Mouse (Mus musculus): Measurements from ENCODE around the gene Coq4. TPM values are rescaled to one million over a fixed set of nuclear protein-coding genes. Genes with fewer than 3 reads are reported as not detected.
A peak's percentile ranks its signal among the peaks of the same experiment; 100 is the strongest.

Gene Coq4
- polyA plus RNA-seq (2014; fragmentation: Nextera tagmentation; extraction: Ambion mirVana) = 32.1 and 35.3 TPM in 2 replicates

- H3K27ac ChIP-seq (ENCODE audit: low read depth, low read length) = no peak within 1 kb of the TSS
- H3K4me3 ChIP-seq (ENCODE audit: low read depth, low read length) = peak within 1 kb of the TSS; percentile 53
- peak within 1 kb of the TSS; percentile 66 for H3K4me2 ChIP-seq
- H3K9ac ChIP-seq (ENCODE audit: low read length) = peak within 1 kb of the TSS; percentile 73
- 1% methylated on average over 31 of the region's 31 CpGs for WGBS
- H3K9me3 ChIP-seq (ENCODE audit: control insufficient read depth, low read length) = no peaks in the 10 kb centered on the region
- H3K4me1 ChIP-seq (ENCODE audit: control insufficient read depth, insufficient read depth, low read length) = peaks cover 11% of the 10 kb centered on the region
- H3K36me3 ChIP-seq (ENCODE audit: control insufficient read depth, insufficient read depth, low read length) = peaks cover 19% of the 10 kb centered on the region
- ATAC-seq (ENCODE audit: low FRiP score) (peak; percentile 88), DNase-seq (ENCODE audit: low spot score, missing footprints) (peak; percentile 99)
- H3K27me3 ChIP-seq (ENCODE audit: control insufficient read depth, insufficient read depth, low read length) = no peaks in the 10 kb centered on the region
Measured at GRCm38 (mm10) chr2:29787104-29787917, at the start of gene Coq4. Gene Coq4, plus strand, starts transcription at chr2:29787493.

GRCm38 (mm10) chr2:29738799-29739198 is 48.5 kb upstream of the Coq4 start:
- no peaks in the 10 kb centered on the region for H3K27me3 ChIP-seq (ENCODE audit: control insufficient read depth, insufficient read depth, low read length)
- DNase-seq (ENCODE audit: low spot score, missing footprints) = no peak

GRCm38 (mm10) chr2:29739368-29739767 is 47.9 kb upstream of the Coq4 start:
- no peak overlapping the region for H3K9ac ChIP-seq (ENCODE audit: low read length)
- H3K36me3 ChIP-seq (ENCODE audit: control insufficient read depth, insufficient read depth, low read length) = peaks cover 15% of the 10 kb centered on the region
- no peak overlapping the region for H3K27ac ChIP-seq (ENCODE audit: low read depth, low read length)
- no peaks in the 10 kb centered on the region for H3K9me3 ChIP-seq (ENCODE audit: control insufficient read depth, low read length)
- no peak for DNase-seq (ENCODE audit: low spot score, missing footprints)
- no peaks in the 10 kb centered on the region for H3K4me1 ChIP-seq (ENCODE audit: control insufficient read depth, insufficient read depth, low read length)
- 75% methylated on average over 5 of the region's 5 CpGs for WGBS
- no peak overlapping the region for H3K4me3 ChIP-seq (ENCODE audit: low read depth, low read length)
- no peak overlapping the region for H3K4me2 ChIP-seq
- no peak for ATAC-seq (ENCODE audit: low FRiP score)
- no peaks in the 10 kb centered on the region for H3K27me3 ChIP-seq (ENCODE audit: control insufficient read depth, insufficient read depth, low read length)

More at GRCm38 (mm10) chr2:29738799-29739198, 48.5 kb upstream of the Coq4 start:
- no peak overlapping the region for H3K9ac ChIP-seq (ENCODE audit: low read length)
- no peaks in the 10 kb centered on the region for H3K9me3 ChIP-seq (ENCODE audit: control insufficient read depth, low read length)
- peaks cover 18% of the 10 kb centered on the region for H3K36me3 ChIP-seq (ENCODE audit: control insufficient read depth, insufficient read depth, low read length)
- 67% methylated on average over 4 of the region's 4 CpGs for WGBS
- H3K4me3 ChIP-seq (ENCODE audit: low read depth, low read length) = no peak overlapping the region
- no peak for ATAC-seq (ENCODE audit: low FRiP score)
- no peak overlapping the region for H3K27ac ChIP-seq (ENCODE audit: low read depth, low read length)
- no peak overlapping the region for H3K4me2 ChIP-seq
- no peaks in the 10 kb centered on the region for H3K4me1 ChIP-seq (ENCODE audit: control insufficient read depth, insufficient read depth, low read length)

GRCm38 (mm10) chr2:29741207-29741606 is 46.1 kb upstream of the Coq4 start:
- ATAC-seq (ENCODE audit: low FRiP score) (no peak), DNase-seq (ENCODE audit: low spot score, missing footprints) (no peak)
- H3K4me1 ChIP-seq (ENCODE audit: control insufficient read depth, insufficient read depth, low read length) = no peaks in the 10 kb centered on the region
- no peak overlapping the region for H3K4me2 ChIP-seq
- 92% methylated on average over 6 of the region's 6 CpGs for WGBS
- H3K9me3 ChIP-seq (ENCODE audit: control insufficient read depth, low read length) = no peaks in the 10 kb centered on the region
- no peak overlapping the region for H3K27ac ChIP-seq (ENCODE audit: low read depth, low read length)
- no peak overlapping the region for H3K9ac ChIP-seq (ENCODE audit: low read length)
- peaks cover 6% of the 10 kb centered on the region for H3K36me3 ChIP-seq (ENCODE audit: control insufficient read depth, insufficient read depth, low read length)
- no peak overlapping the region for H3K4me3 ChIP-seq (ENCODE audit: low read depth, low read length)
- no peaks in the 10 kb centered on the region for H3K27me3 ChIP-seq (ENCODE audit: control insufficient read depth, insufficient read depth, low read length)

- ATAC-seq (ENCODE audit: low FRiP score) (no peak), DNase-seq (ENCODE audit: low spot score, missing footprints) (no peak)
- Histone ChIP-seq H3K36me3 (ENCODE audit: control insufficient read depth, insufficient read depth, low read length) (0 out of 2 replicates have a peak, but pooled peaks cover 2% of the 10 kb centered on the region), H3K4me1 (ENCODE audit: control insufficient read depth, insufficient read depth, low read length) (peaks cover 6% of the 10 kb centered on the region), H3K27me3 (ENCODE audit: control insufficient read depth, insufficient read depth, low read length) (peaks cover 14% of the 10 kb centered on the region), H3K4me2 (no peak overlapping the region), H3K9ac (ENCODE audit: low read length) (no peak overlapping the region), H3K9me3 (ENCODE audit: control insufficient read depth, low read length) (no peaks in the 10 kb centered on the region), H3K4me3 (ENCODE audit: low read depth, low read length) (no peak overlapping the region), H3K27ac (ENCODE audit: low read depth, low read length) (no peak overlapping the region)
- WGBS = 90% methylated on average over 6 of the region's 6 CpGs
Measured at GRCm38 (mm10) chr2:29744256-29744655, 43.0 kb upstream of the Coq4 start.

GRCm38 (mm10) chr2:29747188-29747782 is 40.0 kb upstream of the Coq4 start:
- peak overlapping the region; percentile 61 for H3K9ac ChIP-seq (ENCODE audit: low read length)
- no peaks in the 10 kb centered on the region for H3K36me3 ChIP-seq (ENCODE audit: control insufficient read depth, insufficient read depth, low read length)
- H3K4me2 ChIP-seq = peak overlapping the region; percentile 67
- H3K4me1 ChIP-seq (ENCODE audit: control insufficient read depth, insufficient read depth, low read length) = peaks cover 15% of the 10 kb centered on the region
- peaks cover 35% of the 10 kb centered on the region for H3K27me3 ChIP-seq (ENCODE audit: control insufficient read depth, insufficient read depth, low read length)
- H3K9me3 ChIP-seq (ENCODE audit: control insufficient read depth, low read length) = no peaks in the 10 kb centered on the region
- peak; percentile 87 for DNase-seq (ENCODE audit: low spot score, missing footprints)
- no peak for ATAC-seq (ENCODE audit: low FRiP score)
- H3K27ac ChIP-seq (ENCODE audit: low read depth, low read length) = no peak overlapping the region
- WGBS = 2% methylated on average over 49 of the region's 50 CpGs
- H3K4me3 ChIP-seq (ENCODE audit: low read depth, low read length) = peak overlapping the region; percentile 31

GRCm38 (mm10) chr2:29747852-29748251 is 39.4 kb upstream of the Coq4 start:
- Histone ChIP-seq H3K4me3 (ENCODE audit: low read depth, low read length) (no peak overlapping the region), H3K4me1 (ENCODE audit: control insufficient read depth, insufficient read depth, low read length) (peaks cover 15% of the 10 kb centered on the region), H3K27ac (ENCODE audit: low read depth, low read length) (no peak overlapping the region), H3K4me2 (peak overlapping the region; percentile 67; the same call in 1 of the 2 replicates), H3K36me3 (ENCODE audit: control insufficient read depth, insufficient read depth, low read length) (no peaks in the 10 kb centered on the region), H3K9ac (ENCODE audit: low read length) (no peak overlapping the region), H3K27me3 (ENCODE audit: control insufficient read depth, insufficient read depth, low read length) (peaks cover 37% of the 10 kb centered on the region), H3K9me3 (ENCODE audit: control insufficient read depth, low read length) (no peaks in the 10 kb centered on the region; the same call in 1 of the 2 replicates)
- ATAC-seq (ENCODE audit: low FRiP score) (no peak), DNase-seq (ENCODE audit: low spot score, missing footprints) (no peak)
- WGBS = 52% methylated on average over 5 of the region's 5 CpGs

GRCm38 (mm10) chr2:29748499-29748898 is 38.8 kb upstream of the Coq4 start:
- peaks cover 15% of the 10 kb centered on the region for H3K4me1 ChIP-seq (ENCODE audit: control insufficient read depth, insufficient read depth, low read length)
- H3K36me3 ChIP-seq (ENCODE audit: control insufficient read depth, insufficient read depth, low read length) = no peaks in the 10 kb centered on the region
- DNase-seq (ENCODE audit: low spot score, missing footprints) (peak; percentile 87), ATAC-seq (ENCODE audit: low FRiP score) (no peak)
- WGBS = 84% methylated on average over 4 of the region's 4 CpGs
- H3K27me3 ChIP-seq (ENCODE audit: control insufficient read depth, insufficient read depth, low read length) = peaks cover 40% of the 10 kb centered on the region
- H3K4me2 ChIP-seq = no peak overlapping the region
- no peak overlapping the region for H3K27ac ChIP-seq (ENCODE audit: low read depth, low read length)
- no peak overlapping the region for H3K9ac ChIP-seq (ENCODE audit: low read length)
- no peak overlapping the region for H3K4me3 ChIP-seq (ENCODE audit: low read depth, low read length)
- H3K9me3 ChIP-seq (ENCODE audit: control insufficient read depth, low read length) = no peaks in the 10 kb centered on the region; the same call in 1 of the 2 replicates

GRCm38 (mm10) chr2:29751497-29751896 is 35.8 kb upstream of the Coq4 start, which contains the start of gene Gm13420:
Gene Gm13420, minus strand, starts transcription at chr2:29751685.
- no peaks in the 10 kb centered on the region for H3K36me3 ChIP-seq (ENCODE audit: control insufficient read depth, insufficient read depth, low read length)
- peaks cover 38% of the 10 kb centered on the region for H3K27me3 ChIP-seq (ENCODE audit: control insufficient read depth, insufficient read depth, low read length)
- 6% methylated on average over 28 of the region's 28 CpGs for WGBS
- H3K4me1 ChIP-seq (ENCODE audit: control insufficient read depth, insufficient read depth, low read length) = peaks cover 15% of the 10 kb centered on the region
- ATAC-seq (ENCODE audit: low FRiP score) (no peak), DNase-seq (ENCODE audit: low spot score, missing footprints) (no peak)
- H3K27ac ChIP-seq (ENCODE audit: low read depth, low read length) = no peak within 1 kb of the TSS
- peak within 1 kb of the TSS; percentile 39; the same call in 1 of the 2 replicates for H3K9ac ChIP-seq (ENCODE audit: low read length)
- no peaks in the 10 kb centered on the region; the same call in 1 of the 2 replicates for H3K9me3 ChIP-seq (ENCODE audit: control insufficient read depth, low read length)
- H3K4me2 ChIP-seq = peak within 1 kb of the TSS; percentile 34
- no peak within 1 kb of the TSS for H3K4me3 ChIP-seq (ENCODE audit: low read depth, low read length)
